Mouse (Mus musculus): Measurements from ENCODE around the gene Senp8. TPM values are rescaled to one million over a fixed set of nuclear protein-coding genes. Genes with fewer than 3 reads are reported as not detected.

The Senp8 gene
- 1 to 10 TPM; 1.7 to 2.7 TPM for total RNA-seq (2023)

GRCm38 (mm10) chr9:59750267-59751065, at the start of gene Senp8, which contains the start of gene Myo9a:
Gene Senp8 (minus strand): TSS chr9:59750710.
Gene Myo9a (plus strand): TSS chr9:59750896.

Other genes with a start within 250 kb of the Senp8 start
- gene Hexa, start 211.2 kb downstream of the Senp8 start, total RNA-seq (2023) = 100 to 1,000 TPM; 136 to 157 TPM
- 1 to 10 TPM; 6.8 to 7.0 TPM for gene Tmem202, start 210.9 kb downstream of the Senp8 start, total RNA-seq (2023)
- gene Celf6, start 172.8 kb downstream of the Senp8 start, total RNA-seq (2023) = not detected
- gene Parp6, start 133.4 kb downstream of the Senp8 start, total RNA-seq (2023) = 10 to 100 TPM; 30.7 to 31.6 TPM
- 1,000 to 10,000 TPM; 1,107 to 1,126 TPM for gene Pkm, start 94.3 kb downstream of the Senp8 start, total RNA-seq (2023)
- 1 to 10 TPM; 4.5 to 8.1 TPM for gene Gramd2, start 70.6 kb downstream of the Senp8 start, total RNA-seq (2023)
- 10 to 100 TPM; 16.3 to 23.1 TPM for gene Myo9a, start 186 bp upstream of the Senp8 start, total RNA-seq (2023)
- not detected for gene Nr2e3, start 209.9 kb upstream of the Senp8 start, total RNA-seq (2023)

All from neutrophil, adult 59 days (primary cell).